Mouse (Mus musculus): ENCODE data around the gene Kcnk4. TPM values are rescaled to one million over a fixed set of nuclear protein-coding genes. Genes with fewer than 3 reads are reported as not detected.

Kcnk4 gene
- total and polyA plus RNA-seq, 3 experiments, result 0.15 to 1.8 TPM; not detected in 1

DNA sequence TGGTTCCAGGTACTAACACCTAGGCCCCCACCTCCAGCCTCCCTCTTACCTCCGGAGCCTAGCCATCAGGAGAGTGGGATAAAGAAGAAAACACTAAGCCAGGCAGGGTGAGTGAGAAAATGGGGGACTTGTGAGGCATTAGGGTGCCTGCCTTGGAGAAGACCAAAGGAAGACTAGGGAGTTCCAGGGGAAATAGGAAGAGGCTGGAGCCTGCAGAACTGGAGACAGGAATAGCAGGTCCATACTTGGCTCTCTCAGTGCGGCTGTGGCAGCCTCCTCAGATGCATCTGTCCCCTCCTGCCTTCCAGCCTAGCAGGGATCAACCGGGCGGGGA, 1.2 kb downstream of the Kcnk4 start:
- TF ChIP-seq TCF12 (IDR thresholded peaks at IDR 0.05; ENCODE audit: low read depth, low read length), result no peak
- TF ChIP-seq NELFE (IDR thresholded peaks at IDR 0.05; ENCODE audit: low read depth, low read length), result no peak
- TF ChIP-seq POLR2AphosphoS5 (IDR thresholded peaks at IDR 0.05; ENCODE audit: borderline replicate concordance, low read depth, low read length), result no peak
- TF ChIP-seq TAL1 (IDR thresholded peaks at IDR 0.05; ENCODE audit: low read length), result no peak
- no peak for TF ChIP-seq BHLHE40 (IDR thresholded peaks at IDR 0.05; ENCODE audit: borderline replicate concordance, low read depth, low read length)
- no peak for TF ChIP-seq EP300 (IDR thresholded peaks at IDR 0.05; ENCODE audit: low read depth in 1 of 2, low read length in 2 of 2)
- DNase-seq (ENCODE audit: low read depth, low spot score), result no peak
- Histone ChIP-seq H3K9me3 (replicated peaks; ENCODE audit: insufficient read depth, low read length) (no peaks in the 10 kb centered on the region), H3K27ac (ENCODE audit: control insufficient read depth, low read depth, low read length) (no peak overlapping the region), H3K9ac (ENCODE audit: control insufficient read depth, low read depth, low read length, poor library complexity, severe bottlenecking) (no peak overlapping the region), H3K36me3 (ENCODE audit: control insufficient read depth in 1 of 2, insufficient read depth in 2 of 2, low read length in 2 of 2) (no peaks in the 10 kb centered on the region), H3K27me3 (ENCODE audit: control insufficient read depth in 1 of 2, insufficient read depth in 2 of 2, low read length in 2 of 2) (no peaks in the 10 kb centered on the region), H3K4me3 (ENCODE audit: control insufficient read depth in 1 of 2, insufficient read depth in 1 of 2, low read depth in 2 of 2, low read length in 2 of 2) (no peak overlapping the region), H3K4me1 (ENCODE audit: control insufficient read depth in 1 of 2, insufficient read depth in 2 of 2, low read length in 2 of 2) (no peaks in the 10 kb centered on the region), H3K79me2 (ENCODE audit: control insufficient read depth, insufficient read depth, low read length, poor library complexity) (no peaks in the 10 kb centered on the region)

DNA sequence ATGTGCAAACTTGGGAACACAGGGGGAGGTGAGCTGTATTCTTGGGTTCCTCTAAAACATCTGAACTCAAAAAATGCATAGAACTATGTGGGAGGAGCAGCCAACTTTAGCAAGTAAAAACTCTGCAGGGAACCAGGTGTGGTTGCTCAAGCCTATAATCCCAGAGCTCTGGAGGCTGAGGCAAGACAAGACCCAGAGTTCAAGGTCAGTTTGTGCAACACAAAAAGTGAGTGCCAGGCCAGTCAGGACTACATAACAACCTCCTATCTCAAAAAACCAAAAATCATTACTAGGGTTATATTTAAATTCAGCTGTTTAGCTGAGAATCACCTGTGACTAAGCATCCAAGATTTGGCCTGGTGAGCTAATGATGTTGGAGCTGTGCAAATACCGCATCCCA, 2.3 kb downstream of the Kcnk4 start:
- H3K4me1 ChIP-seq (ENCODE audit: control insufficient read depth in 1 of 2, insufficient read depth in 2 of 2, low read length in 2 of 2), result no peaks in the 10 kb centered on the region
- no peaks in the 10 kb centered on the region for H3K9me3 ChIP-seq (replicated peaks; ENCODE audit: insufficient read depth, low read length)
- no peak for DNase-seq (ENCODE audit: low read depth, low spot score)
- H3K27me3 ChIP-seq (ENCODE audit: control insufficient read depth in 1 of 2, insufficient read depth in 2 of 2, low read length in 2 of 2), result no peaks in the 10 kb centered on the region
- no peaks in the 10 kb centered on the region for H3K36me3 ChIP-seq (ENCODE audit: control insufficient read depth in 1 of 2, insufficient read depth in 2 of 2, low read length in 2 of 2)
- no peaks in the 10 kb centered on the region for H3K79me2 ChIP-seq (ENCODE audit: control insufficient read depth, insufficient read depth, low read length, poor library complexity)
- no peak overlapping the region for H3K9ac ChIP-seq (ENCODE audit: control insufficient read depth, low read depth, low read length, poor library complexity, severe bottlenecking)
- no peak overlapping the region for H3K27ac ChIP-seq (ENCODE audit: control insufficient read depth, low read depth, low read length)
- H3K4me3 ChIP-seq (ENCODE audit: control insufficient read depth in 1 of 2, insufficient read depth in 1 of 2, low read depth in 2 of 2, low read length in 2 of 2), result no peak overlapping the region
- no peak for TF ChIP-seq BHLHE40 (IDR thresholded peaks at IDR 0.05; ENCODE audit: borderline replicate concordance, low read depth, low read length)
- TF ChIP-seq CTCF (IDR thresholded peaks at IDR 0.05 in 2 of 3, conservative IDR thresholded peaks at IDR 0.05 in 1 of 3; ENCODE audit: control insufficient read depth in 1 of 3, insufficient read depth in 1 of 3, low read depth in 2 of 3, low read length in 3 of 3, poor library complexity in 1 of 3, severe bottlenecking in 1 of 3), result no peak

DNA sequence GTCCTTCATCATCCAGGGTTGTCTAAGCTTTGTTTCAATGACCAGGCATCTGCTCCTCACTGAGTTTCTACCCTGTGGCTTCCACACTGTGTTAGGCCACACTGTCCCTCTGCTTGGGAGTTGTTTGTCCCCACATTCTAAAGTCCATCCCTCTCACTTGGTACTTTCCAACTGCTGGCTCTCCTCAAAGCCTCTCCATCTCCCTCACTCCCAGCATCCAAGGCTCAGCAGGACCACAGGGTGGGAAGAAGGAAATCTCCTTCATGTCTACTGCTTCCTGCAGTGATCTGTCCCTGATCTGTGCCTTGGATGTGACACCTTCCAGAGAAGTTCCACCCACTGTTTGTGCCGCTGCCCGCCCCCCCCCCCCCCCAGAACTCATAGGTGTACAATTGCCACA, 3.3 kb downstream of the Kcnk4 start:
- Histone ChIP-seq H3K9me3 (replicated peaks; ENCODE audit: insufficient read depth, low read length) (no peaks in the 10 kb centered on the region), H3K27me3 (ENCODE audit: control insufficient read depth in 1 of 2, insufficient read depth in 2 of 2, low read length in 2 of 2) (no peaks in the 10 kb centered on the region)

More for the DNA sequence above, 3.3 kb downstream of the Kcnk4 start:
- no peaks in the 10 kb centered on the region for H3K36me3 ChIP-seq (ENCODE audit: control insufficient read depth in 1 of 2, insufficient read depth in 2 of 2, low read length in 2 of 2)
- TF ChIP-seq POLR2AphosphoS5 (IDR thresholded peaks at IDR 0.05; ENCODE audit: borderline replicate concordance, low read depth, low read length) (no peak), MAX (IDR thresholded peaks at IDR 0.05; ENCODE audit: low read length) (no peak), ELF1 (IDR thresholded peaks at IDR 0.05; ENCODE audit: low read depth, low read length) (no peak), TCF12 (IDR thresholded peaks at IDR 0.05; ENCODE audit: low read depth, low read length) (no peak), RAD21 (IDR thresholded peaks at IDR 0.05; ENCODE audit: low read depth, low read length) (no peak), EP300 (IDR thresholded peaks at IDR 0.05; ENCODE audit: low read depth in 1 of 2, low read length in 2 of 2) (no peak), SIN3A (IDR thresholded peaks at IDR 0.05; ENCODE audit: low read length) (no peak), MYC (IDR thresholded peaks at IDR 0.05; ENCODE audit: low read depth, low read length) (no peak), JUND (IDR thresholded peaks at IDR 0.05; ENCODE audit: low read depth, low read length) (no peak), USF2 (IDR thresholded peaks at IDR 0.05; ENCODE audit: borderline replicate concordance in 1 of 2, insufficient read depth in 1 of 2, low read depth in 1 of 2, low read length in 2 of 2) (no peak), CHD1 (IDR thresholded peaks at IDR 0.05; ENCODE audit: low read depth, low read length) (no peak), GATA1 (IDR thresholded peaks at IDR 0.05; ENCODE audit: low read depth, low read length) (no peak), KAT2A (conservative IDR thresholded peaks at IDR 0.05; ENCODE audit: low read depth, low read length) (no peak), GABPA (IDR thresholded peaks at IDR 0.05; ENCODE audit: low read depth, low read length) (no peak), MYB (IDR thresholded peaks at IDR 0.05; ENCODE audit: low read depth, low read length) (no peak), USF1 (IDR thresholded peaks at IDR 0.05; ENCODE audit: low read depth, low read length) (no peak)
- DNase-seq (ENCODE audit: low read depth, low spot score), result no peak
- H3K4me1 ChIP-seq (ENCODE audit: control insufficient read depth in 1 of 2, insufficient read depth in 2 of 2, low read length in 2 of 2), result no peaks in the 10 kb centered on the region
- no peaks in the 10 kb centered on the region for H3K79me2 ChIP-seq (ENCODE audit: control insufficient read depth, insufficient read depth, low read length, poor library complexity)
- no peak overlapping the region for H3K4me3 ChIP-seq (ENCODE audit: control insufficient read depth in 1 of 2, insufficient read depth in 1 of 2, low read depth in 2 of 2, low read length in 2 of 2)
- H3K9ac ChIP-seq (ENCODE audit: control insufficient read depth, low read depth, low read length, poor library complexity, severe bottlenecking), result no peak overlapping the region
- H3K27ac ChIP-seq (ENCODE audit: control insufficient read depth, low read depth, low read length), result no peak overlapping the region

Data from MEL (cell line).